ENCODE assay signal across 12 mouse cellular contexts in genomic region chr2:178143024-178143415, GRCm38 (mm10). TPM values are rescaled to one million over a fixed set of nuclear protein-coding genes. Genes with fewer than 3 reads are reported as not detected.
A peak's percentile ranks its signal among the peaks of the same experiment; 100 is the strongest.
DNase-seq lines count a peak whose midpoint lies in the region; ATAC-seq and TF ChIP-seq lines count a peak whose summit lies in the region.
"Had no signal": no experiment of that assay in that cellular context is flagged by ENCODE, and none has a peak within 500 bp of the region (broad histone marks: within the 10 kb centered on the region; RNA-seq: fewer than 3 reads in every experiment).

No protein-coding gene starts in this region.

- no peaks in the 10 kb centered on the region for H3K36me3 ChIP-seq in forebrain, embryonic 14.5 days (ENCODE audit: control insufficient read depth, insufficient read depth, low read length)
- H3K36me3 ChIP-seq in limb, embryonic 11.5 days (ENCODE audit: control insufficient read depth, insufficient read depth, low read length), result no peaks in the 10 kb centered on the region
- H3K36me3 ChIP-seq in neural tube, embryonic 14.5 days (ENCODE audit: control insufficient read depth, insufficient read depth, low read length), result no peaks in the 10 kb centered on the region

- peaks cover 16% of the 10 kb centered on the region; the same call in 1 of the 2 replicates for H3K4me1 ChIP-seq in forebrain, embryonic 14.5 days (ENCODE audit: control insufficient read depth, insufficient read depth, low read length)
- peaks cover 11% of the 10 kb centered on the region for H3K4me1 ChIP-seq in limb, embryonic 11.5 days (ENCODE audit: control insufficient read depth, insufficient read depth, low read length)
- peaks cover 16% of the 10 kb centered on the region for H3K4me1 ChIP-seq in neural tube, embryonic 14.5 days (ENCODE audit: control insufficient read depth, insufficient read depth, low read length)

- H3K9me3 ChIP-seq in forebrain, embryonic 14.5 days (replicated peaks; ENCODE audit: control insufficient read depth, low read length), result no peaks in the 10 kb centered on the region
- no peaks in the 10 kb centered on the region for H3K9me3 ChIP-seq in limb, embryonic 11.5 days (ENCODE audit: control insufficient read depth, low read length)
- H3K9me3 ChIP-seq in neural tube, embryonic 14.5 days (ENCODE audit: control insufficient read depth, low read length), result no peaks in the 10 kb centered on the region

- peak overlapping the region; percentile 99 for H3K27ac ChIP-seq in layer of hippocampus, adult 2 months
- peak overlapping the region; percentile 71 for H3K27ac ChIP-seq in forebrain, embryonic 14.5 days (ENCODE audit: low read depth, low read length)
- H3K27ac ChIP-seq in limb, embryonic 11.5 days (replicated peaks; ENCODE audit: low read depth, low read length), result no peak overlapping the region
- peak overlapping the region; percentile 88 for H3K27ac ChIP-seq in neural tube, embryonic 14.5 days (ENCODE audit: low read depth, low read length)

- TF ChIP-seq CTCF in layer of hippocampus, adult 2 months (conservative IDR thresholded peaks at IDR 0.05), result no peak

- peak overlapping the region; percentile 92 for H3K9ac ChIP-seq in forebrain, embryonic 14.5 days (ENCODE audit: low read length)
- no peak overlapping the region for H3K9ac ChIP-seq in limb, embryonic 11.5 days (ENCODE audit: low read length)
- peak overlapping the region; percentile 95 for H3K9ac ChIP-seq in neural tube, embryonic 14.5 days (replicated peaks; ENCODE audit: low read depth, low read length)
- H3K9ac ChIP-seq: liver, postnatal 0 days had no signal

- no peaks in the 10 kb centered on the region for H3K27me3 ChIP-seq in forebrain, embryonic 14.5 days (replicated peaks; ENCODE audit: control insufficient read depth, insufficient read depth, low read length)
- no peaks in the 10 kb centered on the region for H3K27me3 ChIP-seq in limb, embryonic 11.5 days (ENCODE audit: control insufficient read depth, insufficient read depth, low read length)
- no peaks in the 10 kb centered on the region for H3K27me3 ChIP-seq in neural tube, embryonic 14.5 days (ENCODE audit: control insufficient read depth, insufficient read depth, low read length)

- H3K4me2 ChIP-seq in forebrain, embryonic 14.5 days (ENCODE audit: low read length), result peak overlapping the region; percentile 84
- H3K4me2 ChIP-seq in limb, embryonic 11.5 days (ENCODE audit: low read depth, severe bottlenecking), result peak overlapping the region; percentile 91
- peak overlapping the region; percentile 70 for H3K4me2 ChIP-seq in neural tube, embryonic 14.5 days (ENCODE audit: low read depth, low read length)

- intact Hi-C loops in gastrocnemius, postnatal 36 days (cut with DNase I), result no loop called here

- WGBS in forebrain, embryonic 14.5 days, result 30% methylated on average over 3 of the region's 3 CpGs
- WGBS in limb, embryonic 11.5 days, result 6% methylated on average over 3 of the region's 3 CpGs
- 6% methylated on average over 3 of the region's 3 CpGs for WGBS in neural tube, embryonic 14.5 days

- peak; percentile 9; the same call in 1 of the 2 replicates for ATAC-seq in forebrain, embryonic 14.5 days
- 0 out of 2 replicates have a peak, but pooled peaks have one; percentile 7 for ATAC-seq in limb, embryonic 11.5 days (ENCODE audit: insufficient number of reproducible peaks, low FRiP score, low TSS enrichment, low read depth)
- peak; percentile 52 for ATAC-seq in neural tube, embryonic 14.5 days (ENCODE audit: low read depth)
- ATAC-seq: liver, postnatal 0 days had no signal

- H3K4me3 ChIP-seq in layer of hippocampus, adult 2 months, result peak overlapping the region; percentile 89
- H3K4me3 ChIP-seq in forebrain, embryonic 14.5 days (ENCODE audit: low read depth, low read length), result peak overlapping the region; percentile 65
- H3K4me3 ChIP-seq in limb, embryonic 11.5 days (ENCODE audit: low read depth, low read length), result no peak overlapping the region
- H3K4me3 ChIP-seq in neural tube, embryonic 14.5 days (ENCODE audit: low read depth, low read length), result peak overlapping the region; percentile 65

- DNase-seq in layer of hippocampus, adult 2 months (ENCODE audit: low spot score in 2 of 2), result peak in 1 of 2 experiments; percentile 39
- DNase-seq in layer of hippocampus, postnatal 10 days (ENCODE audit: low spot score in 2 of 2), result no peak
- DNase-seq in forebrain, embryonic 14.5 days (ENCODE audit: low spot score), result peak; percentile 69
- no peak for DNase-seq in limb, embryonic 11.5 days (ENCODE audit: low spot score)
- DNase-seq in gastrocnemius, postnatal 36 days, result no peak
- no peak for DNase-seq in urinary bladder, postnatal 10 days (ENCODE audit: low spot score)
- DNase-seq in kidney, adult 9 months, result no peak
- DNase-seq: adrenal gland, postnatal 14 days; B cell, adult 2 months; kidney, adult 2 months; liver, postnatal 0 days had no signal

RNA-seq across cellular contexts. Expression of gene Phactr3, which starts 24.2 kb away (rescaled TPM):
- total RNA-seq in layer of hippocampus, adult 2 months (2021), result 100 to 1,000 TPM; 139 to 141 TPM
- 100 to 1,000 TPM; 113 to 115 TPM for total RNA-seq in layer of hippocampus, postnatal 10 days (2021)
- polyA plus RNA-seq in forebrain, embryonic 14.5 days (2014; fragmentation: Nextera tagmentation; extraction: Ambion mirVana), result 56.4 and 66.7 TPM in 2 replicates
- polyA plus RNA-seq in limb, embryonic 11.5 days (2014; fragmentation: Nextera tagmentation; extraction: Ambion mirVana), result 4.2 and 4.3 TPM in 2 replicates
- polyA plus RNA-seq in neural tube, embryonic 14.5 days (2014; fragmentation: Nextera tagmentation; extraction: Ambion mirVana), result 58.7 and 66.9 TPM in 2 replicates
- total RNA-seq in gastrocnemius, postnatal 36 days (2021), result not detected
- polyA plus RNA-seq: liver, postnatal 0 days had no signal

Comparison
In these comparisons a context has a peak if more than half of its experiments do, and no peak if none do; other contexts are left out.
1. RNA of gene Phactr3, which starts 24.2 kb away (total RNA-seq): 139 to 141 TPM in layer of hippocampus, adult 2 months and 113 to 115 TPM in layer of hippocampus, postnatal 10 days; not detected in gastrocnemius, postnatal 36 days; every median in the first group is over 100 times any median in the second.
2. Peak in every context shown above with its lines, with median percentiles within 50 percentile points of each other: ATAC-seq and H3K4me2 ChIP-seq.